Comparison of ENCODE assay signal across 8 mouse cellular contexts in the genomic region with DNA sequence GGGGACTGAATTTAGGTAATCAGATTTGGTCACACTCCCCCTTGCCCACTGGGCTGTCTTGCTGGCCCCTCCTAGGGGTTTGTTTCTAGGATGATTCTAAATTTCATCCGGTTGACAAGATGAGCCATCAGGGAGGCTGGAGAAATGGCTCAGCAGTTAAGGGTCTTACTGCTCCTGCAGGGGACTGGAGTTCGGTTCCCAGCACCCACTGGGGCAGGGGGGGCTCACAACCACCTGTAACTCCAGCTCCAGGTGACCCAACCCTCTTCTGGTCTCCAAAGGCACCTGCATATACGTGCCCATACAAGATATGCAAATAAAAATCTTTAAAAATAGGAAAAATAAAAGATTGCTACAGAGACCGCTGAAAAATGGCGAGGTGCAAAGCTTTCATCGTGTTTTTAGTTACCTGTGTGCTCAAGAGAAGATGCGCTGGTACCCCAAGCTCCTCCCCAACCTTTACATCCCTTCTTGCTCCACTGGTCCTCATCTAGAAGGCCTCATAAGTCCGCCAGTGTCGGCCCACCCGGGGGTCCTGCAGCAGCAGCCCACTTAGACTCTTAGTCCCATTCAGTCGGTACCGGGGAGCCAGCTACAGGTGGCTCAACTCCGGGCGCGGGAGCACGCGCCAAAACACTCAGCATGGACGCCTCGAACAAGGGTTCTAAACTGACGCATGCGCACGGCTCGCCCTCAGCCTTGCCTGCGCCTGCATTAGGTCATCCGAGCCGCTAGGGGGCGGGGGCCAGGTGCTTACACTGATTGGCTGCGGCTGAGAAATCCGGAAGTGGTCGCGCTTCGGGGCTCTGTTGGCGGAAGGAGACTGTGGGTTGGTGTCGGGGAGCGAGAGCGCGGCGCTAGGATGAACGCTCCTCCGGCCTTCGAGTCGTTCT. TPM values are rescaled to one million over a fixed set of nuclear protein-coding genes. Genes with fewer than 3 reads are reported as not detected.
DNase-seq lines count a peak whose midpoint lies in the region; ATAC-seq and TF ChIP-seq lines count a peak whose summit lies in the region.

A gene (plus strand): TSS at position 741 of the 893 bp plus-strand sequence.

- DNase-seq in CH12.LX (ENCODE audit: extremely low read depth) = peak; percentile 98
- DNase-seq in c-Kit-positive CD71-positive TER-119-negative erythroid progenitor cells, embryonic 14.5 days (ENCODE audit: low read depth) = peak; percentile 96
- peak; percentile 95 for DNase-seq in heart, postnatal 0 days (ENCODE audit: low spot score)
- DNase-seq in kidney, postnatal 4 days = peak; percentile 98

- no peaks in the 10 kb centered on the region for H3K9me3 ChIP-seq in CH12.LX (replicated peaks; ENCODE audit: low read length)
- H3K9me3 ChIP-seq in forebrain, embryonic 12.5 days = no peaks in the 10 kb centered on the region
- no peaks in the 10 kb centered on the region for H3K9me3 ChIP-seq in heart, postnatal 0 days (replicated peaks; ENCODE audit: control insufficient read depth, low read length)
- H3K9me3 ChIP-seq in liver, embryonic 16.5 days (replicated peaks; ENCODE audit: control insufficient read depth, low read length) = no peaks in the 10 kb centered on the region
- no peaks in the 10 kb centered on the region for H3K9me3 ChIP-seq in neural tube, embryonic 13.5 days

- TF ChIP-seq EP300 in CH12.LX (IDR thresholded peaks at IDR 0.05; ENCODE audit: low read length) = no peak
- TF ChIP-seq EP300 in heart, postnatal 0 days (IDR thresholded peaks at IDR 0.05; ENCODE audit: low read depth) = no peak

- peak within 1 kb of the TSS; percentile 75 for H3K4me2 ChIP-seq in CH12.LX (ENCODE audit: insufficient read depth, low read depth, poor library complexity, severe bottlenecking)
- H3K4me2 ChIP-seq in forebrain, embryonic 12.5 days = peak within 1 kb of the TSS; percentile 89
- H3K4me2 ChIP-seq in heart, postnatal 0 days (ENCODE audit: low read depth, low read length) = peak within 1 kb of the TSS; percentile 95
- peak within 1 kb of the TSS; percentile 94 for H3K4me2 ChIP-seq in liver, embryonic 16.5 days (ENCODE audit: low read depth, low read length)
- peak within 1 kb of the TSS; percentile 78 for H3K4me2 ChIP-seq in neural tube, embryonic 13.5 days

- peak; percentile 61 to 95; a peak in 3 of 4 replicates for TF ChIP-seq CTCF in CH12.LX (conservative IDR thresholded peaks at IDR 0.05 in 1 of 2, IDR thresholded peaks at IDR 0.05 in 1 of 2; ENCODE audit: low read depth in 2 of 2, low read length in 2 of 2)
- TF ChIP-seq CTCF in heart, postnatal 0 days (IDR thresholded peaks at IDR 0.05; ENCODE audit: low read depth) = peak; percentile 100
- TF ChIP-seq CTCF in testis, adult 2 months (IDR thresholded peaks at IDR 0.05; ENCODE audit: control insufficient read depth, insufficient read depth, insufficient replicate concordance, low read depth, low read length) = peak; percentile 96

- in situ Hi-C loops in CH12.LX (cut with MboI; ENCODE audit: low pct_ligation_motif_present, low pct_unique_long_range_greater_than_20kb, low sequenced_read_pairs) = no loop called here

- peak; percentile 95 for TF ChIP-seq POLR2A in CH12.LX (IDR thresholded peaks at IDR 0.05; ENCODE audit: low read depth, low read length)
- TF ChIP-seq POLR2A in testis, adult 2 months (IDR thresholded peaks at IDR 0.05; ENCODE audit: control insufficient read depth, low read depth, low read length) = peak; percentile 70

- no peak within 1 kb of the TSS for H3K27ac ChIP-seq in CH12.LX (ENCODE audit: insufficient read depth, low read depth)
- peak within 1 kb of the TSS; percentile 71 for H3K27ac ChIP-seq in forebrain, embryonic 12.5 days
- peak within 1 kb of the TSS; percentile 55 for H3K27ac ChIP-seq in heart, postnatal 0 days (ENCODE audit: low read depth)
- peak within 1 kb of the TSS; percentile 70 for H3K27ac ChIP-seq in liver, embryonic 16.5 days (ENCODE audit: low read length)
- H3K27ac ChIP-seq in neural tube, embryonic 13.5 days (replicated peaks) = peak within 1 kb of the TSS; percentile 78
- peak within 1 kb of the TSS; percentile 54; the same call in 1 of the 2 replicates for H3K27ac ChIP-seq in testis, adult 2 months (ENCODE audit: control insufficient read depth, insufficient read depth, low read depth, low read length)

- H3K9ac ChIP-seq in CH12.LX (ENCODE audit: insufficient read depth, low read depth) = peak within 1 kb of the TSS; percentile 61
- H3K9ac ChIP-seq in forebrain, embryonic 12.5 days = peak within 1 kb of the TSS; percentile 82
- H3K9ac ChIP-seq in heart, postnatal 0 days (replicated peaks; ENCODE audit: low read depth, low read length) = peak within 1 kb of the TSS; percentile 76
- peak within 1 kb of the TSS; percentile 82 for H3K9ac ChIP-seq in liver, embryonic 16.5 days (ENCODE audit: low read depth, low read length)
- H3K9ac ChIP-seq in neural tube, embryonic 13.5 days = peak within 1 kb of the TSS; percentile 87

- peaks cover 13 to 35% of the 10 kb centered on the region in 2 experiments for H3K36me3 ChIP-seq in CH12.LX (replicated peaks in 1 of 2; ENCODE audit: control insufficient read depth in 1 of 2, insufficient read depth in 1 of 2, low read length in 1 of 2)
- peaks cover 18% of the 10 kb centered on the region for H3K36me3 ChIP-seq in forebrain, embryonic 12.5 days (replicated peaks)
- peaks cover 11% of the 10 kb centered on the region; the same call in 1 of the 2 replicates for H3K36me3 ChIP-seq in heart, postnatal 0 days (replicated peaks; ENCODE audit: control insufficient read depth, insufficient read depth, low read length)
- peaks cover 8% of the 10 kb centered on the region for H3K36me3 ChIP-seq in liver, embryonic 16.5 days (ENCODE audit: control insufficient read depth, insufficient read depth)
- peaks cover 17% of the 10 kb centered on the region for H3K36me3 ChIP-seq in neural tube, embryonic 13.5 days
- H3K36me3 ChIP-seq in testis, adult 2 months (ENCODE audit: control insufficient read depth, insufficient read depth, low read length) = no peaks in the 10 kb centered on the region

- H3K4me1 ChIP-seq in CH12.LX (ENCODE audit: control insufficient read depth in 1 of 2, insufficient read depth in 2 of 2) = peaks cover 10 to 28% of the 10 kb centered on the region in 2 experiments; a peak in 3 of 4 replicates
- H3K4me1 ChIP-seq in forebrain, embryonic 12.5 days = peaks cover 24% of the 10 kb centered on the region
- peaks cover 9% of the 10 kb centered on the region for H3K4me1 ChIP-seq in heart, postnatal 0 days (ENCODE audit: control insufficient read depth, insufficient read depth)
- peaks cover 22% of the 10 kb centered on the region for H3K4me1 ChIP-seq in liver, embryonic 16.5 days (ENCODE audit: control insufficient read depth, low read depth, low read length)
- peaks cover 27% of the 10 kb centered on the region for H3K4me1 ChIP-seq in neural tube, embryonic 13.5 days (replicated peaks)
- H3K4me1 ChIP-seq in testis, adult 2 months (ENCODE audit: control insufficient read depth, insufficient read depth, low read length) = peaks cover 10% of the 10 kb centered on the region

- TF ChIP-seq RAD21 in CH12.LX (IDR thresholded peaks at IDR 0.05; ENCODE audit: low read depth, low read length) = no peak

- peak within 1 kb of the TSS; percentile 73 to 93 (median 89) for H3K4me3 ChIP-seq in CH12.LX (replicated peaks in 1 of 3; ENCODE audit: low read depth in 2 of 3, low read length in 2 of 3, poor library complexity in 1 of 3)
- H3K4me3 ChIP-seq in forebrain, embryonic 12.5 days (replicated peaks) = peak within 1 kb of the TSS; percentile 91
- H3K4me3 ChIP-seq in heart, postnatal 0 days (ENCODE audit: low read depth, low read length) = peak within 1 kb of the TSS; percentile 90
- H3K4me3 ChIP-seq in liver, embryonic 16.5 days (ENCODE audit: low read depth, low read length) = peak within 1 kb of the TSS; percentile 84
- peak within 1 kb of the TSS; percentile 97 for H3K4me3 ChIP-seq in neural tube, embryonic 13.5 days
- H3K4me3 ChIP-seq in testis, adult 2 months (ENCODE audit: control insufficient read depth, low read depth, low read length) = peak within 1 kb of the TSS; percentile 93

- ATAC-seq in forebrain, embryonic 12.5 days (ENCODE audit: low FRiP score) = peak; percentile 95
- ATAC-seq in heart, postnatal 0 days (ENCODE audit: insufficient read depth, low read depth) = peak; percentile 97
- peak; percentile 97 for ATAC-seq in liver, embryonic 16.5 days (ENCODE audit: low read depth)
- ATAC-seq in neural tube, embryonic 13.5 days (ENCODE audit: low read depth) = peak; percentile 95

- H3K27me3 ChIP-seq in CH12.LX (replicated peaks) = peaks cover 1% of the 10 kb centered on the region
- H3K27me3 ChIP-seq in forebrain, embryonic 12.5 days = no peaks in the 10 kb centered on the region
- H3K27me3 ChIP-seq in heart, postnatal 0 days (ENCODE audit: control insufficient read depth, insufficient read depth, low read length) = no peaks in the 10 kb centered on the region
- H3K27me3 ChIP-seq in liver, embryonic 16.5 days (ENCODE audit: control insufficient read depth, insufficient read depth, low read depth, low read length) = no peaks in the 10 kb centered on the region
- H3K27me3 ChIP-seq in neural tube, embryonic 13.5 days = no peaks in the 10 kb centered on the region
- no peaks in the 10 kb centered on the region for H3K27me3 ChIP-seq in testis, adult 2 months (ENCODE audit: control insufficient read depth, insufficient read depth, low read length)

- dilution Hi-C loops in CH12.LX (cut with MboI; ENCODE audit: extremely low pct_ligation_motif_present, extremely low pct_unique_long_range_greater_than_20kb, low sequenced_read_pairs) = no loop called here

- WGBS in forebrain, embryonic 12.5 days = 4% methylated on average over 42 of the region's 42 CpGs
- 3% methylated on average over 42 of the region's 42 CpGs for WGBS in heart, postnatal 0 days
- 3% methylated on average over 42 of the region's 42 CpGs for WGBS in liver, embryonic 16.5 days (ENCODE audit: insufficient replicate concordance)
- 3% methylated on average over 42 of the region's 42 CpGs for whole genome bisulfite sequencing in neural tube, embryonic 13.5 days

- H3K79me2 ChIP-seq in CH12.LX (replicated peaks; ENCODE audit: control insufficient read depth, extremely low read depth, insufficient read depth, poor library complexity, severe bottlenecking) = peaks cover 21% of the 10 kb centered on the region

TF ChIP-seq in CH12.LX, 34 proteins besides CTCF, POLR2A, EP300 and RAD21 (continues in another document):
- TF ChIP-seq MXI1 (IDR thresholded peaks at IDR 0.05; ENCODE audit: low read depth, low read length) = peak; percentile 81
- TF ChIP-seq E2F4 (IDR thresholded peaks at IDR 0.05; ENCODE audit: insufficient replicate concordance, low read depth, low read length) = peak; percentile 57; the same call in 1 of the 2 replicates

RNA-seq across cellular contexts. Expression of the gene that starts here (rescaled TPM):
- total RNA-seq in CH12.LX (2012; rRNA removed) (137 and 186 TPM in 2 replicates), CH12.LX (2014; rRNA removed) (160 and 178 TPM in 2 replicates)
- 117 and 121 TPM in 2 replicates for polyA plus RNA-seq in CH12.LX (2012; ENCODE audit: insufficient read length, low read depth)
- polyA plus RNA-seq in forebrain, embryonic 12.5 days (2016; fragmentation: Nextera tagmentation; extraction: Ambion mirVana) = 246 and 256 TPM in 2 replicates
- 59.8 and 121 TPM in 2 replicates for total RNA-seq in heart, postnatal 0 days (2014; rRNA removed; ENCODE audit: low replicate concordance)
- polyA plus RNA-seq in heart, postnatal 0 days (2015; fragmentation: Nextera tagmentation; extraction: Ambion mirVana) = 145 and 155 TPM in 2 replicates
- 104 and 118 TPM in 2 replicates for polyA plus RNA-seq in liver, embryonic 16.5 days (2015; fragmentation: Nextera tagmentation; extraction: Ambion mirVana)
- 210 and 232 TPM in 2 replicates for polyA plus RNA-seq in neural tube, embryonic 13.5 days (2015; fragmentation: Nextera tagmentation; extraction: Ambion mirVana)
- polyA plus RNA-seq in testis, adult 2 months (2012; rRNA removed) = 31.4 and 35.3 TPM in 2 replicates
